Mouse (Mus musculus) stomach, postnatal 0 days (tissue): ENCODE results near the gene Thbs3.

Experiments
- CTCF ChIP-seq: IDR thresholded peaks from 2 replicates; pipeline ENCODE4 v1.5.1; 2016; ENCODE audit warnings: antibody characterized with exemption, low read depth, mild to moderate bottlenecking, moderate library complexity
- EP300 ChIP-seq: optimal IDR thresholded peaks from 2 replicates; pipeline ENCODE3; 2016; ENCODE audit warnings: antibody characterized with exemption

GRCm38 (mm10) chr3:89238494-89238893 lies 23.5 kb downstream of the Thbs3 start:
- TF ChIP-seq EP300, result no peak
- no peak for TF ChIP-seq CTCF
